Mouse (Mus musculus) heart, adult 11 months (tissue): ENCODE measurements around the gene Ppm1n.

ENCODE experiments used
- DNase-seq: peaks from one replicate; pipeline ENCODE4 v3.0.0; 2022

Gene Ppm1n

DNA sequence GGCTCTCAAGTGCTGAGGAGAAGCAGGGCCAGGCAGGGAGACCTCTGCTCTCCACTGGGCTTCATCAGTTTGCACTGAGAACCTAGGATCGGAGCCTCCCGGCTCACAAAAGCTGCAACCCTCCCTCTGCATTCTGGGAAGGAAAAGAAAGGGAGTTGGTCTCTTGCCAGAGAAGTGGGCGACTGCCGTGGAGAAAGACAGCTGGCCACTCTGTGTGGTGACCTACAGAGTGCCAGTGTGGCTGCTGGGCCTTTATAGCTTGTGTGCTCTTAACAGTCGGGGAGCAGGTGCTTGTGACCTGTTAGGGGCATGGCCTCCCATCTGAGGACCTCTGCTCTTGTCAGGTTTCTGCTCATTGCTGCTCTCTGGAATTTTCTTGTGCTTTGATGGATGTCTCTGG, 36.0 kb downstream of the Ppm1n start:
- DNase-seq, result no peak

DNA sequence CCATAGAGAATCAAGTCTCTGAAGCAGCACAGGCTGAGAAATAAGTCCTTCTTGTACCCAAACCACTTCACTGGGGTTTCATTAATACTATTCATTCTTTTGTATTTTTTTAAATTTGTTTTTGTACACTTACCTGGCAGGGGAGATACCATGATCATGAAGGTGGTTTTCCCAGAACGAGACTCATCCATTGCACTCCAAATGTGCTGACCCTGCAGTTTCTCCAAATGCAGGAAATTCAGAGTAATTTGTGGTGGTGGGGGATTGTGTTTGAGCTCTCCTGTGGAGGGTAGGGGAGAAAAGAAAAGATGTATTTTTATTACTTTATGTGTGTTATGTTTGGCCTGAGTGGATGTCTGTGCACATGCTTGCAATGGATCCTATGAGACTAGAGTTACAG, 37.9 kb downstream of the Ppm1n start:
- DNase-seq, result no peak

DNA sequence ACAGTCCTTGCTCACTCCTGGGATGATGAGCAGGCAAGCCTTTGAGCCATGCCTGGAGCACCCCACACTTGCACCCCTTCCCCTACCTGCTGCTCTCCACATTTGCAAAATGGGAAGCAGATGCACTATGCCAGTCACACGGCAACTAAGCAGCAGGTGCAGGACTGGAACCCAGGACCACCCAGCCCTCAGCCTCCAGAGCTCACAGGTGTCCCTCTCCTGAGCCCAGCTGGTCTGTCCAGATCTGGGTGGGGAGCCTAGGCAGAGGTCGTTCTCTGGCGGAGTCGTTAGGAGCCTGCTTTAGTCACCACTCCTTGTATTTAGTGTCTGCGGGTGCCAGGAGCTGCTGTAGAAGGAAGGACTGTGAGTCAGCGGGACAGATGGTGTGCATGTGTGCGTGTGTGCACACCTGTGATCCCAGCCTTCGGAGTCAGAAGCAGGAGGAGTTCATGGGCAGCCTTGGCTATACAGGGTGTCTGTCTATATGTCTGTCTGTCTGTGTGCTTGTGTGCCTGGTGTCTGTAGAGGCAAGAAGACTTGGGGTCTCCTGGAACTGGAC, 38.9 kb downstream of the Ppm1n start:
- DNase-seq, result no peak

DNA sequence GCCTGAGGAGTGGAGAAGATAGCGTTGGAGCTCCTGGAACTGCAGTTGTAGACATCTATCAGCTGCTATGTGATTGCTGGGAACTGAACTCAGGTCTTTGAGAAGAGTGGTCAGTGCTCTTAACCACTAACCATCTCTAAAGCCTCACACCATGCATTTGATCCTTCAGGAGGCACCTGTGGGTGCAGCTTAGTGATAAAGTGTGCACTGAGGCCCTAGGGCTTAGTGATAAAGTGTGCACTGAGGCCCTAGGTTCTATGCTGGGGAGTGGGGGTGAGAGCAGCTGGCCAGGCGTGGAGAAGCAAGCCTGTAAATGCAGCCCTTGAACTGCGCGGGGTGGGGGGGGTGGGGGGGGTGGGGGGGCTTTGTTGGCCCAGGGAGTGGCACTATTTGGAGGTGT, 39.9 kb downstream of the Ppm1n start:
- DNase-seq, result no peak

DNA sequence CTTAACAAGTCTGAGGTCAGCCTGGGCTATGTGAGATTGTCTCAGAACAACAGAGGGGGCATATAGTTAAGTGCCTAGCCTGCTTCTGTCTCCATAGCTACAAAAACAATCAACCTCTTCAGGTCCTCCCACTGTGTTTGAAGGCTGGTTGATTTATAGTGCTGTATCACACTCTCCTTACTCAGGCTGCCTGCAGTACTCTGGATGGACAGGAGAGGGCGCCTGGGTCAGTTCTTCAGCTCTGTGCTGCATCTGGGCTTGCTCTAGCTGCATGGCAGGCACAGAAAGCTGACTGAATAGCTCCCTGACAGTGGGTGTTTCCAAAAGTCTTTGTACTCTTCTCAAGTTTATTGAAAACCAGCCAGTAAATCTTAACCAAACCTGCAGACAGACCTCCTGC, 40.4 kb downstream of the Ppm1n start:
- DNase-seq, result peak; percentile 97

DNA sequence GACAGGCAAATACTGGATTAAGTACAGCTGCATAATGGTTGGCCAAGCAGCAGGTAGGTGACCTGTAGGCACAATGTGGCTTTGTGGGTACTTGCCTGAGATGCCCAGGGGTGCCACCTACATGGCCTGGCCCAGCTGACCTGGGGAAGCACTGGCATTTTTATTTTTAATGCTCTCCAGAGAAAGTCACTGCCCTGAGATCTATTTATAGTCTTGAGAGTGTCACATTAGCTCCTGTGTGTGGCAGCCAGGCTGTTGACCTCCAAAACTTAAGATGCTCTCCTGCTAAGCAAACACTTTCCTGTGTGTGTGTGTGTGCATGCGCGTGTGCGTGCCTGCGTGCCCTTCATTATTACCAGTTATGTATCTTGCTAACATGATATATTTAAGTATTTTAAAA, 41.5 kb downstream of the Ppm1n start:
- peak; percentile 96 for DNase-seq

DNA sequence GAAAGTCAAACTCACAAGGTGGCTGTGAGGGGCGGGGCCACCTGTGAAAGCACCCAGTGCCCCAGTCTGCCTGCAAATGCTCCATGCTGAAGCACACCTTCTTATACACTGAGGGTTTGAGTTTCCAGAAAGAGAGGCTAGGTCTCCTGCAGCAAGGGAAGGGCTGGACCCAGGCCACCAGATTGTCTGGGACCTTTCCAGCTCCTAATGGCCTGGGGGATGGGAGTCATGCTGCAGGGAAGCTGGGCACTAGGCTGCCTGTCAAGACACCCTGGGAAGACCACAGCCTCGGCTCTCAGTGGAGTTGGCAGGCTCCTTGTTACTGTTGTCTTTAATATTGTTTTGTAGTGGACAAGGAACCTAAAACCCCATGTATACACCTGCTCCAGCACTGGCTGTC, 43.5 kb downstream of the Ppm1n start:
- DNase-seq, result peak; percentile 95

DNA sequence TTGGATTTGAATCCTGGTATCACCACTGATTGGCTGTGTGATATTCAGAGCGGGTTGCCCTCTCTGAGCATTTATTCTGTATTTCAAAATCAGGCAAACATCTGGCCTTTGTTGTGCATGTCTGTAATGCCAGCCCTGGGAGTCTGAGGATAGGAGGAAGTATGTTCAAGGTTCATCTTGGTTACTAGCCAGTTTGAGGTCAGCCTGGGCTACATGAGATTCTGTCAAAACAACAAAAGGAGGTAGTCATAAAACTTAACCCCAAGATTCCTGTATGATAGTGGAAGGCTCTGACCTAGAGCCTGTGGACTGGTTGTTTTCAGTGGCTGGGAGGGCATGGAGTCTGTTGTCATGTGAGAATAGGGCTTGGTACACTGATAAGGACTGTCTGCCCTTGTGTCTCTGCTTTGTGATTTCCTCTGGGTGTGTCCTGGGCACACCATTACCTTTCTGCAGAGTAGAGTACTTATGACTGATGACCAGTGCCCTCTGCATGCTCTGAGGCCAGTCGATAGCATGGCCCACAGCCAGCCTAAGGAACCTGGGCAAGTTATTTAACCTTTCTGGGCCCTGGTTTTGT, 44.7 kb downstream of the Ppm1n start:
- DNase-seq, result peak; percentile 90

DNA sequence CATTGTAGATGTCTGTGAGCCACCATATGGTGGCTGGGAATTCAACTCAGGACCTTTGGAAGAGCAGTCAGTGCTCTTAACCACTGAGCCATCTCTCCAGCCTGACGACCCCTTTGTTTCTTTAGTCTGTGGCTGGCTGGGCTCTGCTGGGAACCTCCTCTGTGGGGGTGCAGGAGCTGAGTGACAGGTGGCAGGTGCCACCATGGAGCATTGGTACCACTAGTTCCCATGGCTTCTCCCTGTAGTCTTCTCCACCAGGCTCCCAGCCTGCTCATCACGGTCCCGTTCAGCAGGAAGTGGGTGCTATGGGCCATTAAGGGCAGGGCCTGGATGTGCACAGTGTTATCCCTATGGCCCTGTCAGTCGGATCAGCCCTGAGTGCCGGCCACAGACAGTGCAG, 45.2 kb downstream of the Ppm1n start:
- DNase-seq, result no peak

DNA sequence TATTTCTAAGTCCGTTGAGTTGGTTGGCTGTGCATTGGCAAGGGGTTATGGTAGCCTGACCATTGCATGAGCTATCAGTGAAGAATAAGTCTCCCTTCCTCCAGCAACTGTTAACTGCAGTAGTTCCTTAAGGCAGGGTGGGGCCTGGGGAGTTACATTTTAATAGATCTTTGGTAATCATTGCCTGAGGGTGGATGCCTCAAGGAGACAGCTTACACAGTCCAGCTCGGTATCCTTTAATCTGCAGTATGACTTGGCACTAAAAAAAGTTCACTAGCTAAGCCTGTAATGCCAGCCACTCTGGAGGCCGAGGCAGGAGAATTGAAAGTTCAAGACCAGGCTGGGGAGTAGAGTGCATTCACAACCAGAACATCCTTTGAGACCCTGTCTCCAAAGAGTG, 48.0 kb downstream of the Ppm1n start:
- no peak for DNase-seq

DNA sequence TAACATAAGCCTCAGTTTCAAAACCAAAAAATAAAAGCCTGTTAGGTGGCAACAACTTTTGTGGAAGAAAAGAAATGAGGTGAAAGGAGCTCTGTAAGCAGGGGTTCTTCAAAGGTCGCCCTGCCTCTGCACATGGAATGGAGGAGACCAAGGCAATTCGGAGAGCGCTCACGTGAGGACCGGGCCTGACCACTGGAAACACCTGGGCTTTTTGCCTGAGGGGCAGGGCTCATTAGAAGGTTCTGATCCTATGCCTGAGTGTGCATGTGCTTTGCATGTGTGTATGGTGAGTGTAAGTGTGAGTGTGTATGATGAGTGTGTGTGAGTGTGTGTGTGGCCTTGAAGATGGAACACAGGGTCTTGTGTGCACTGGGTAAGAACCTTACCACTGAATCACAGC, 49.0 kb downstream of the Ppm1n start:
- DNase-seq, result no peak

DNA sequence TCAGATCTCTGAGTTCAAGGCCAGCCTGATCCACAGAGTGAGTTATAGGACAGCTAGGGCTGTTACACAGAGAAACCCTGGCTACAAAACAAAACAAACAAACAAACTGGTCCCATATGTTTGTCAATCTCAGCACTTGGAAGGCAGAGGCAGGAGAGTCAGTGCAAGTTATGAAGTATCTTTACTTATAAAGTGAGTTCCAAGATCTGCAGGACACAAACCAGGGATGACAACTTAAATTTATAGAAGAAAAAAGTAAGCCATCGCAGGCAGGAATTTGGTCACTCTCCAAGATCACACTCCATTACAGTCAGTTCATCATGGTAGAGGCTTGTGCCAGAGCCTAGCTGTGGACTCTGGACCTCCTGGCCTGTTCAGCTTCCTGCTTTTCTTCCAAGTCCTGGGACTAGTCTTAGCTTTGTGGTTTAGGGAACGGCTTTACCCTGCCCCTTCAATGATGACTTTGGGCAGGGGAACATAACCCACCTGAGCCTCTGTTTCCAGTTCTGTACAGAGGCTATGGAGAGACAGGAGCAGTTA, 49.8 kb downstream of the Ppm1n start:
- no peak for DNase-seq

DNA sequence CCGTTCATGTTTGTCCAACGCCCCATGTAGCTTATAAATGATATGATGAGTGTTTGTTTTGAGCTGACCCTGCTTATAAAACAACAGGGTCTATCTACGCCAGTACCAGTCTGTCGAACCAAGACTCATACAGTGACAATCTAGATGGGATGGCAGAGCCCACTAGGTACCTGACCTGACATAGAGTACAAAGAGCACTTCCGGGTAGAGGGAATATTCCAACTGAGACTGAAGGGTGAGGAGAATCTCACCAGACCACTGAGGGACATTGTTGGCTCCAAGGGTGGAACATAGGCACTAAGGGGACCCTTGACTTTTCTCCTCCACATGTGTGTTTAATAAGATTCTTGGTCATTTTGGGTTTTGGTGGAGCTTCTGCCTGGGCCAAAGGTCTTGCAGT, 50.5 kb downstream of the Ppm1n start:
- no peak for DNase-seq

DNA sequence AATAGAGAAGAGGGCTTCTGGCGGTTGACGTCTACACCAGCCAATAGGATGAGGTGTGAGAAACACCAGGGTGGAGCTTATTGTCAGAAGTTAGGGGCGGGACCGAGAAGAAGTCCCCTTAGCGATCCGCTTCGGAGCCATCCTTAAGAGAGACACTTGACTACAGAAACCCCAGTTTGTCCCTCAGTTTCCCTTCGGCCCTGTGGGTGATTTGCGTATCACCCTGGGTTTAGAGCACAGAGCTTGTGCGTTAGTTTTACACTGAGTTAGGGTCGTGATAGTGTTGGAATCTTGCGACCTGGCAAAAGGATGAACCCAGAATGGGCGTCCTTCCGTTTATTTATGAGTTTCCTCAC, 51.1 kb downstream of the Ppm1n start:
- DNase-seq, result no peak

DNA sequence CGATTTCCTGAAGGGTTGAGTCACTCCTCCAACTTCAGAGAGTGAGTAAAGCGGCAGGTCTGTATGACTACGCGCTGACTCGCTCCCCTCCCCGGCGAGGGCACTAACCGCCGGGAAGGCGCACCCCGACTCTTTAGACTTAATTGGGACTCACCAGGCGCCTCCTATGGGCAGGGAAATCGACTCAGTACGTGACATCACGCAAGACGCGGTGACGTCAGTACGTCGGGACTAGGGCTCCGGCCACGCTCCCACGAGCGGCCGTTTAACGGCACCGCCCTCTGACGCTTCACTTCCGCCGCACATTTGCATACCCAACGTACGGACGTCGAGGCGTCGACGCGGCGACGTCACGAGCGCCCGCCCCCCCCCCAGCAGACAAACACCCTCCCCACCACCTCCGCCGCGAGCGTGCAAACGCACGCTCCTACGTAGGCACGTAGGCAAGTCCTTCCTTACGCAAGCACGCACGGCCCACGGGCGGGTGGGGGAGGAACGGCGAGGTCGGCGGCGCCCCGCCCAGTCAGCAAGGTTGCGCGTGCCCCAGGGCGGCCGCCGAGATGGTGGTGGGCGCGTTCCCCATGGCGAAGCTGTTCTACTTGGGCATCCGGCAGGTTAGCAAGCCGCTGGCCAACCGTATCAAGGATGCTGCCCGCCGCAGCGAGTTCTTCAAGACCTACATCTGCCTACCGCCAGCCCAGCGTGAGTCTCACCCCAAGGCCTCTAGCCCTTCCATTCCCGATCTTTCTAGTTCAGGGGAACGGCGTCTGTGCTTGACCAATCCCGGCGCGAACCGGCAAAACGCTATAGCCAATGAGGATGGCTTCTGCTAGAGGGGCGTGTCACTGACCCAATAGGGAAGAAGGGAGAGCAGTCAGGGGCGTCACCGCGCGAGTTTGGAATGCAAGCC, 51.7 kb downstream of the Ppm1n start, which contains the start of gene Opa3:
Gene Opa3 (plus strand): TSS at position 452 of the 910 bp plus-strand sequence.
- DNase-seq, result peak; percentile 100

DNA sequence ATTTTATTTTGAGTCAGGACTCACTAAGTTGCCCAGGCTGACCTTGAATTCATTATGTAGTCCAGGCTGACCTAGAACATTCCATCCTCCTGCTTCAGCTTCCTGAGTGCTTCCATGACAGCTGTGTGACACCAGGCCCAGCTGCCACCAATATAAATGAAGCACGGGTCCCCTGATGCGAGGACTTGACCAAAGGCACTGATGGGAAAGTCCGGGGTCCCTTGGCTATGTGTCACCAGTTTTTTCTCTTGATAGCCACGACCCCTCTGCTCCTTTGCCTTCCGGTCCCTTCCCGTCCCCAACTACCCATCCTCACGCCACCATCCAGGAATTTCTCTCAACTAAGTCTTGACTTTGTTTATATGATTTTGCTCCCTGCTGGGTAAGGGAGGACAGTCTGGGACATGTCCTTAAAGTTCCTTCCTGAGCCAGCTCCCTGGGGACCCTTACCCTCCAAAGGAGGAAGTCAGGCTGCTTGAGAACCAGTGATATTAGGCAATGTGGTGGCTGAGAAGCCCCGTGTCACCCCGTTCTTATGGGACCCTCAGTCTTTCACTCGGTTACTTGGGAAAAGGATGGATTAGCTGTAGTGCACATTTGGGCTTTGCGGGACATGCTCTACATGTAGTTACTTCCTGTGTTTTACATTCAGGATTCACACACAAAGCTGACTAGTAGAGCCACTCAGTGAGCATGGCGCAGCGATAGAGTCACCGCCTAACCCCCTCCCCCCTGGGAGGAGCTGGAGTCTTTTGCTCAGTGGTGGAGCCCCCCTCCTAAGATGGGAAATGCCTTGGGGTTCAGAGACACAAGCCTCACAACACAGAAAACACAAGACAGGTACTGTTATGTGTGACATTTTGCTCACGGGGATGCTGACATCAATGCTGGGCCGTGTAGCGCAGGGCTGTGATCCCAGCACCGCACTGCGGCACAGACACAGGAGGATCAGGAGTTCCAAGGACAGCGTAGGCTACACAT, 52.8 kb downstream of the Ppm1n start:
- peak; percentile 97 for DNase-seq
